Mouse (Mus musculus) embryonic fibroblast, embryonic 13.5 days (primary cell): ENCODE data around the gene Pde6d. TPM values are rescaled to one million over a fixed set of nuclear protein-coding genes. Genes with fewer than 3 reads are reported as not detected.

Experiments used
- H3K27ac ChIP-seq: 2 replicates; pipeline ENCODE4 v1.5.1; 2012; ENCODE audit warnings: low read length, control low read depth, inconsistent platforms; ENCODE audit not compliant: insufficient read depth
- H3K4me1 ChIP-seq: 2 replicates; pipeline ENCODE4 v1.6.1; 2011; ENCODE audit warnings: low read length; ENCODE audit not compliant: control insufficient read depth, insufficient read depth
- H3K4me3 ChIP-seq: 2 replicates; pipeline ENCODE4 v1.5.1; 2011; ENCODE audit warnings: mild to moderate bottlenecking, control low read depth, low read length; ENCODE audit not compliant: insufficient read depth
- CTCF ChIP-seq: IDR thresholded peaks from 2 replicates; pipeline ENCODE4 v1.5.1; 2011; ENCODE audit warnings: mild to moderate bottlenecking, control low read depth, low read length, moderate library complexity, borderline replicate concordance; ENCODE audit not compliant: insufficient read depth
- POLR2A ChIP-seq: IDR thresholded peaks from 2 replicates; pipeline ENCODE4 v1.6.1; 2011; ENCODE audit warnings: low read depth, mild to moderate bottlenecking, control low read depth, low read length, moderate library complexity
- polyA plus RNA-seq: library from polyadenylated mRNA; stranded (reverse); fragments of >200 nt; gene quantifications from 2 replicates; pipeline ENCODE4 v1.2.4, GENCODE M21; 2011; ENCODE audit warnings: low read depth; ENCODE audit not compliant: missing spikeins, insufficient read length

Pde6d gene
- polyA plus RNA-seq, 1 experiment: 39.9 TPM

- TF ChIP-seq POLR2A (no peak), CTCF (no peak)
- Histone ChIP-seq H3K4me1 (no peaks in the 10 kb centered on the region), H3K4me3 (no peak overlapping the region), H3K27ac (no peak overlapping the region)
Measured at GRCm38 (mm10) chr1:86600117-86600516, 17.7 kb upstream of the Pde6d start.

- TF ChIP-seq POLR2A: no peak
- no peak for TF ChIP-seq CTCF
- no peak overlapping the region for H3K4me3 ChIP-seq
- no peak overlapping the region for H3K27ac ChIP-seq
- H3K4me1 ChIP-seq: no peaks in the 10 kb centered on the region
Measured at GRCm38 (mm10) chr1:86598516-86598915, 16.1 kb upstream of the Pde6d start.

GRCm38 (mm10) chr1:86596512-86596911 lies 14.1 kb upstream of the Pde6d start:
- H3K4me1 ChIP-seq: no peaks in the 10 kb centered on the region
- TF ChIP-seq CTCF (no peak), POLR2A (no peak)
- H3K4me3 ChIP-seq: no peak overlapping the region
- no peak overlapping the region for H3K27ac ChIP-seq

GRCm38 (mm10) chr1:86595315-86595714 lies 12.9 kb upstream of the Pde6d start:
- TF ChIP-seq POLR2A (no peak), CTCF (no peak)
- Histone ChIP-seq H3K27ac (no peak overlapping the region), H3K4me3 (no peak overlapping the region), H3K4me1 (no peaks in the 10 kb centered on the region)

GRCm38 (mm10) chr1:86594539-86594938 lies 12.1 kb upstream of the Pde6d start:
- no peak overlapping the region for H3K27ac ChIP-seq
- no peak for TF ChIP-seq POLR2A
- no peak for TF ChIP-seq CTCF

GRCm38 (mm10) chr1:86586992-86587391 lies 4.6 kb upstream of the Pde6d start:
- Histone ChIP-seq H3K27ac (no peak overlapping the region), H3K4me3 (peak overlapping the region; percentile 82), H3K4me1 (no peaks in the 10 kb centered on the region)
- TF ChIP-seq POLR2A (peak; percentile 60; the same call in 1 of the 2 replicates), CTCF (no peak)

More at GRCm38 (mm10) chr1:86594539-86594938, 12.1 kb upstream of the Pde6d start:
- H3K4me1 ChIP-seq: no peaks in the 10 kb centered on the region
- no peak overlapping the region for H3K4me3 ChIP-seq

- TF ChIP-seq POLR2A: no peak
- TF ChIP-seq CTCF: no peak
- no peaks in the 10 kb centered on the region; the same call in 1 of the 2 replicates for H3K4me1 ChIP-seq
Measured at GRCm38 (mm10) chr1:86583709-86584108, 1.3 kb upstream of the Pde6d start.

GRCm38 (mm10) chr1:86581692-86582450 lies 558 bp downstream of the Pde6d start:
- Histone ChIP-seq H3K4me3 (peak overlapping the region; percentile 60), H3K27ac (no peak overlapping the region), H3K4me1 (no peaks in the 10 kb centered on the region; the same call in 1 of the 2 replicates)
- TF ChIP-seq POLR2A (no peak), CTCF (no peak)

More at GRCm38 (mm10) chr1:86583709-86584108, 1.3 kb upstream of the Pde6d start:
- Histone ChIP-seq H3K27ac (no peak overlapping the region), H3K4me3 (no peak overlapping the region)

GRCm38 (mm10) chr1:86580426-86580825 lies 2.0 kb downstream of the Pde6d start:
- Histone ChIP-seq H3K4me3 (no peak overlapping the region), H3K27ac (no peak overlapping the region), H3K4me1 (no peaks in the 10 kb centered on the region; the same call in 1 of the 2 replicates)
- TF ChIP-seq POLR2A: no peak
- TF ChIP-seq CTCF: no peak

- no peak overlapping the region for H3K4me3 ChIP-seq
- H3K27ac ChIP-seq: no peak overlapping the region
- H3K4me1 ChIP-seq: no peaks in the 10 kb centered on the region
- TF ChIP-seq CTCF: no peak
- no peak for TF ChIP-seq POLR2A
Measured at GRCm38 (mm10) chr1:86571941-86572340, 10.5 kb downstream of the Pde6d start.

- Histone ChIP-seq H3K4me1 (no peaks in the 10 kb centered on the region), H3K4me3 (no peak overlapping the region), H3K27ac (no peak overlapping the region)
- TF ChIP-seq CTCF (no peak), POLR2A (no peak)
Measured at GRCm38 (mm10) chr1:86571381-86571780, 11.0 kb downstream of the Pde6d start.
